27 mouse cellular contexts compared by ENCODE assay signal in genomic region chr13:90537525-90537924, GRCm38 (mm10).
DNase-seq lines count a peak whose midpoint lies in the region; ATAC-seq and TF ChIP-seq lines count a peak whose summit lies in the region.
"Had no signal": no experiment of that assay in that cellular context is flagged by ENCODE, and none has a peak within 500 bp of the region (broad histone marks: within the 10 kb centered on the region; RNA-seq: fewer than 3 reads in every experiment).

No protein-coding gene starts in this region.

- peak; percentile 5 for DNase-seq in cerebellum, adult 9-10 months
- no peak for DNase-seq in cerebellum, adult 11 months
- peak; percentile 46 for DNase-seq in kidney, adult 2 months
- DNase-seq in kidney, postnatal 0 days (ENCODE audit: low spot score), result no peak
- DNase-seq in B cell, adult 2 months, result no peak
- DNase-seq in embryo, embryonic 10 days (ENCODE audit: low spot score), result no peak
- DNase-seq: adrenal gland, adult 2 months; cerebellum, postnatal 25 days; gastrocnemius, postnatal 25 days; heart, adult 18-20 months; heart, postnatal 10 days; lung, embryonic 14.5 days; lung, postnatal 14 days; right cerebral cortex, adult 18-20 months; spleen, adult 18-20 months; thymus, postnatal 14 days had no signal

- no peak for TF ChIP-seq CTCF in kidney, adult 2 months (conservative IDR thresholded peaks at IDR 0.05; ENCODE audit: insufficient read depth, insufficient read length, low read depth, low read length)
- TF ChIP-seq CTCF in kidney, postnatal 0 days (IDR thresholded peaks at IDR 0.05; ENCODE audit: low read depth), result peak; percentile 28; the same call in 1 of the 2 replicates

- 52% methylated on average over 1 of the region's 1 CpGs for WGBS in kidney, adult 2 months
- WGBS in kidney, postnatal 0 days, result 81% methylated on average over 1 of the region's 1 CpGs

- no peaks in the 10 kb centered on the region for H3K36me3 ChIP-seq in kidney, adult 2 months (ENCODE audit: control insufficient read depth, insufficient read depth, low read length)
- H3K36me3 ChIP-seq in kidney, postnatal 0 days (ENCODE audit: insufficient read depth, low read length), result no peaks in the 10 kb centered on the region
- H3K36me3 ChIP-seq: heart, embryonic 13.5 days; limb, embryonic 12.5 days; liver, embryonic 15.5 days; midbrain, embryonic 10.5 days had no signal

- no peak overlapping the region for H3K9ac ChIP-seq in kidney, postnatal 0 days (ENCODE audit: low read depth, low read length)
- H3K9ac ChIP-seq: heart, embryonic 13.5 days; hindbrain, embryonic 14.5 days; limb, embryonic 12.5 days; liver, embryonic 15.5 days; lung, embryonic 14.5 days had no signal

- H3K4me2 ChIP-seq in kidney, postnatal 0 days (ENCODE audit: low read length), result no peak overlapping the region
- H3K4me2 ChIP-seq: heart, embryonic 13.5 days; hindbrain, embryonic 14.5 days; limb, embryonic 12.5 days; liver, embryonic 15.5 days; lung, embryonic 14.5 days had no signal

- no peak for TF ChIP-seq POLR2A in kidney, adult 2 months (IDR thresholded peaks at IDR 0.05; ENCODE audit: low read depth, low read length)

- peaks cover 4% of the 10 kb centered on the region; the same call in 1 of the 2 replicates for H3K4me1 ChIP-seq in kidney, adult 2 months (ENCODE audit: control insufficient read depth, insufficient read depth, low read length)
- no peaks in the 10 kb centered on the region for H3K4me1 ChIP-seq in kidney, postnatal 0 days (replicated peaks; ENCODE audit: insufficient read depth, low read length)
- H3K4me1 ChIP-seq: heart, embryonic 13.5 days; limb, embryonic 12.5 days; liver, embryonic 15.5 days; midbrain, embryonic 10.5 days had no signal

- H3K9me3 ChIP-seq in kidney, postnatal 0 days (replicated peaks; ENCODE audit: low read length), result no peaks in the 10 kb centered on the region
- H3K9me3 ChIP-seq: liver, embryonic 15.5 days; midbrain, embryonic 10.5 days had no signal

- H3K4me3 ChIP-seq in kidney, adult 2 months (ENCODE audit: insufficient read depth, low read depth, low read length), result no peak overlapping the region
- H3K4me3 ChIP-seq in kidney, postnatal 0 days (replicated peaks; ENCODE audit: low read depth, low read length), result no peak overlapping the region
- H3K4me3 ChIP-seq: heart, embryonic 13.5 days; limb, embryonic 12.5 days; liver, embryonic 15.5 days; midbrain, embryonic 10.5 days had no signal

- peak; percentile 73; the same call in 1 of the 2 replicates for ATAC-seq in kidney, postnatal 0 days (replicated peaks; ENCODE audit: low FRiP score, low read depth)
- ATAC-seq in megakaryocyte-erythroid progenitor cell, adult 5-6 weeks (replicated peaks; ENCODE audit: low FRiP score, low TSS enrichment, poor library complexity, severe bottlenecking), result no peak
- ATAC-seq: activated CD4-positive, CD25-positive, alpha-beta regulatory T cell, adult 4 months; CD4-positive, CD25-positive, alpha-beta regulatory T cell, adult 4 months; forebrain, embryonic 14.5 days; intestine, postnatal 0 days; midbrain, embryonic 16.5 days had no signal

- H3K27ac ChIP-seq in kidney, adult 2 months (ENCODE audit: insufficient read depth, low read depth, low read length), result no peak overlapping the region
- H3K27ac ChIP-seq in kidney, postnatal 0 days, result no peak overlapping the region
- H3K27ac ChIP-seq: heart, embryonic 13.5 days; hindbrain, embryonic 14.5 days; limb, embryonic 12.5 days; liver, embryonic 15.5 days; midbrain, embryonic 10.5 days had no signal

- no peaks in the 10 kb centered on the region for H3K27me3 ChIP-seq in kidney, adult 2 months (replicated peaks; ENCODE audit: control insufficient read depth, insufficient read depth, low read length)
- no peaks in the 10 kb centered on the region for H3K27me3 ChIP-seq in kidney, postnatal 0 days (ENCODE audit: insufficient read depth, low read length)
- H3K27me3 ChIP-seq: heart, embryonic 13.5 days; limb, embryonic 12.5 days; liver, embryonic 15.5 days had no signal

Comparison
In these comparisons a context has a peak if more than half of its experiments do, and no peak if none do; other contexts are left out.
1. DNase-seq: peak in cerebellum, adult 9-10 months (single experiment) and kidney, adult 2 months (single experiment); none in cerebellum, adult 11 months (single experiment), kidney, postnatal 0 days (single experiment), B cell, adult 2 months (0 of 2) and embryo, embryonic 10 days (single experiment).